Mouse (Mus musculus) cerebellum, adult 2 months (tissue): ENCODE data around the gene Lrrtm1.

Source experiments
- CTCF ChIP-seq: fragments of 200-500 bp; IDR thresholded peaks from 2 replicates; pipeline ENCODE4 v1.5.1; 2011; ENCODE audit warnings: low read depth, mild to moderate bottlenecking, control low read depth, low read length, moderate library complexity, borderline replicate concordance; ENCODE audit not compliant: insufficient read depth
- POLR2A ChIP-seq: fragments of 200-500 bp; IDR thresholded peaks from 2 replicates; pipeline ENCODE4 v1.6.1; 2011; ENCODE audit warnings: low read length, control low read depth, borderline replicate concordance; ENCODE audit not compliant: insufficient read depth

DNA sequence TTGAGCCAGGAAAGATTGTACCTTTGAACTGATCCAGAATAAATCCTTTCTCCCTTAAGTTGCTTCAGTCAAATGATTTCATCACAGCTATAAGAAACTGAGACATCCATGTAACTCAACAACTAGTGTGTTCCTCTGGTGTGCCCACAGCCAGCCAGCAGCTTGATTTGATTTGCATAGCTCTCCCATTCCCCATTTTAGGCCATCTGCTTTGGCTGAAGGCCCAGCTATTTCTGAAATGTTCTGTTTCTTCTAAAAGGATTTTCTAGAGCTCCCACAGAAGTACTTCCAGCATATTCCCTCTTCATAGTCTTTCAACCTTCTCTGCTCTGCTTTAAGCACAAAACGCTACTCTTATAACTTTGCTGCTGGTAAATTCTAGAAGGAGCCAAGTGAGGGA lies 33.3 kb upstream of the Lrrtm1 start:
- TF ChIP-seq CTCF (no peak), POLR2A (no peak)
